Mouse (Mus musculus): ENCODE results near the gene Kiz.

DNA sequence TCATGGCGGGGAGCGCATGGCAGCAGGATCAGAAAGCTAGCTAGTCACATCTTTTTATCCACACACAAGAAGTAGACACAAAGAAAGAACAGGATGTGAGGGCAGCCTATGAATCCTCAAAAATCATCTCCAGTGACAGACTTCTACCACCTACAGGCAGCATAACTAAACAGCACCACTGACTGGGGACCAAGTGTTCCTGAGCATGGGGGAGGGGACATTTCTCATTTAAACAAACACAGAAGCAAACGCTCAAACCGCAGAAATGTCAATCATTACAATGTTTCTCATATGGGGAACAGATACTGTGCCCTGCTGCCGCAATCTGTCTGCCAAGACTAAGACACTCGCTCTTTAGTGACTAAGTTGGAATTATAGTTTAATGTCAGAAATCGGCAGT, 40.7 kb upstream of the Kiz start:
- TF ChIP-seq POLR2A (IDR thresholded peaks at IDR 0.05; ENCODE audit: extremely low read depth, insufficient read depth, low read length) (no peak), CTCF (IDR thresholded peaks at IDR 0.05; ENCODE audit: extremely low read depth, insufficient read depth, low read length) (no peak)
